In the genomic region with DNA sequence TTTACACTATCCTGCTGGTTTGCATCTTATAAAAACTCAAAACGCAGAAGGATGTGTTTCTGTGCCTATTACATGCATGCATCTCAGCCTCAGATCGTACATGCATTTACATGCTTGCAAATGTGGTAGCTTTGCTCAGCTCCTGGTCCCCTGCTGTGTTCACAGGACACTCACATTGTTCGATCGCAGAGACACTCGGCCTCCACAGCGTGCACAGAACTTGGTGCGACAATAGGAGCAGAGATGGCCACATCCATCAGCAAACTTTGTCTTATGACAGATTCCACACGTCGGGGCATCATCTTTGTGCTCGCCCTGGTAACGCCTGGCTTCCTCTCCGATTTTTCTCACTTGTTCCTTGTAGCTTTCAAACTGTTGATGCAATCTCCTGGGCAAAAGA, we compare ENCODE assay signal across 28 mouse cellular contexts.
DNase-seq lines count a peak whose midpoint lies in the region; ATAC-seq lines count a peak whose summit lies in the region.
"Had no signal": no experiment of that assay in that cellular context is flagged by ENCODE, and none has a peak within 500 bp of the region (broad histone marks: within the 10 kb centered on the region; RNA-seq: fewer than 3 reads in every experiment).

No protein-coding gene starts in this region.

- no peaks in the 10 kb centered on the region for H3K27me3 ChIP-seq in heart, embryonic 10.5 days (ENCODE audit: insufficient read depth, poor library complexity, severe bottlenecking)
- no peaks in the 10 kb centered on the region for H3K27me3 ChIP-seq in neural tube, embryonic 11.5 days (ENCODE audit: control insufficient read depth, insufficient read depth, low read length)
- H3K27me3 ChIP-seq in hindbrain, embryonic 14.5 days (ENCODE audit: control insufficient read depth, insufficient read depth, low read length): no peaks in the 10 kb centered on the region
- H3K27me3 ChIP-seq: forebrain, embryonic 13.5 days; heart, embryonic 13.5 days; kidney, embryonic 15.5 days; limb, embryonic 13.5 days; lung, embryonic 15.5 days; midbrain, embryonic 15.5 days; neural tube, embryonic 13.5 days had no signal

- no peaks in the 10 kb centered on the region for H3K9me3 ChIP-seq in heart, embryonic 10.5 days
- H3K9me3 ChIP-seq in neural tube, embryonic 11.5 days (ENCODE audit: control insufficient read depth, low read length): no peaks in the 10 kb centered on the region
- no peaks in the 10 kb centered on the region for H3K9me3 ChIP-seq in hindbrain, embryonic 14.5 days (ENCODE audit: control insufficient read depth, low read length)
- H3K9me3 ChIP-seq: forebrain, embryonic 13.5 days; heart, embryonic 13.5 days; kidney, embryonic 15.5 days; limb, embryonic 13.5 days; lung, embryonic 15.5 days; midbrain, embryonic 15.5 days; neural tube, embryonic 13.5 days had no signal

- H3K36me3 ChIP-seq in heart, embryonic 10.5 days: no peaks in the 10 kb centered on the region
- H3K36me3 ChIP-seq in neural tube, embryonic 11.5 days (ENCODE audit: control insufficient read depth, insufficient read depth, low read length): no peaks in the 10 kb centered on the region
- H3K36me3 ChIP-seq in hindbrain, embryonic 14.5 days (replicated peaks; ENCODE audit: control insufficient read depth, insufficient read depth): no peaks in the 10 kb centered on the region
- H3K36me3 ChIP-seq: heart, embryonic 13.5 days; kidney, embryonic 15.5 days; limb, embryonic 13.5 days; lung, embryonic 15.5 days; midbrain, embryonic 15.5 days; neural tube, embryonic 13.5 days had no signal

- ATAC-seq in neural tube, embryonic 11.5 days (ENCODE audit: insufficient read depth, low FRiP score, low TSS enrichment): no peak
- ATAC-seq in hindbrain, embryonic 14.5 days (ENCODE audit: low FRiP score): no peak
- ATAC-seq: forebrain, embryonic 13.5 days; midbrain, embryonic 15.5 days had no signal

- DNase-seq in heart, adult 11 months: peak; percentile 79
- no peak for DNase-seq in heart, embryonic 10.5 days (ENCODE audit: low spot score)
- peak; percentile 16 for DNase-seq in neural tube, embryonic 11.5 days (ENCODE audit: low spot score)
- no peak for DNase-seq in neural tube, embryonic 10.5 days (ENCODE audit: extremely low spot score, low spot score)
- DNase-seq in hindbrain, embryonic 14.5 days (ENCODE audit: low spot score): no peak
- no peak for DNase-seq in thymus, postnatal 0 days (ENCODE audit: low spot score)
- no peak for DNase-seq in layer of hippocampus, adult 11-12 months (ENCODE audit: low spot score)
- DNase-seq: adrenal gland, postnatal 25 days; cerebellum, adult 11-12 months; cerebellum, adult 9-11 months; gastrocnemius, postnatal 36 days; heart, adult 2 months; heart, postnatal 10 days; kidney, adult 18-20 months; kidney, postnatal 25 days; lung, postnatal 36 days; spleen, adult 18-20 months; thymus, adult 2 months; thymus, postnatal 4 days had no signal

- H3K9ac ChIP-seq in neural tube, embryonic 11.5 days (ENCODE audit: low read length): no peak overlapping the region
- no peak overlapping the region for H3K9ac ChIP-seq in hindbrain, embryonic 14.5 days
- H3K9ac ChIP-seq: forebrain, embryonic 13.5 days; heart, embryonic 13.5 days; kidney, embryonic 15.5 days; limb, embryonic 13.5 days; lung, embryonic 15.5 days; midbrain, embryonic 15.5 days; neural tube, embryonic 13.5 days had no signal

- no peak overlapping the region for H3K27ac ChIP-seq in heart, embryonic 10.5 days
- H3K27ac ChIP-seq in neural tube, embryonic 11.5 days (ENCODE audit: low read depth, low read length): no peak overlapping the region
- H3K27ac ChIP-seq in hindbrain, embryonic 14.5 days: no peak overlapping the region
- H3K27ac ChIP-seq: forebrain, embryonic 13.5 days; heart, adult 2 months; heart, embryonic 13.5 days; kidney, embryonic 15.5 days; layer of hippocampus, adult 2 months; limb, embryonic 13.5 days; midbrain, embryonic 15.5 days; neural tube, embryonic 13.5 days had no signal

- WGBS in heart, embryonic 10.5 days: 84% methylated on average over 12 of the region's 12 CpGs
- 70% methylated on average over 12 of the region's 12 CpGs for WGBS in neural tube, embryonic 11.5 days
- 38% methylated on average over 12 of the region's 12 CpGs for WGBS in hindbrain, embryonic 14.5 days

- no peaks in the 10 kb centered on the region for H3K4me1 ChIP-seq in heart, embryonic 10.5 days
- no peaks in the 10 kb centered on the region for H3K4me1 ChIP-seq in neural tube, embryonic 11.5 days (ENCODE audit: control insufficient read depth, insufficient read depth, low read length)
- no peaks in the 10 kb centered on the region; the same call in 1 of the 2 replicates for H3K4me1 ChIP-seq in hindbrain, embryonic 14.5 days (replicated peaks; ENCODE audit: control insufficient read depth, insufficient read depth, low read length)
- H3K4me1 ChIP-seq: forebrain, embryonic 13.5 days; kidney, embryonic 15.5 days; limb, embryonic 13.5 days; midbrain, embryonic 15.5 days; neural tube, embryonic 13.5 days had no signal

- no peak overlapping the region for H3K4me3 ChIP-seq in heart, embryonic 10.5 days
- H3K4me3 ChIP-seq in neural tube, embryonic 11.5 days (ENCODE audit: low read depth, low read length): no peak overlapping the region
- H3K4me3 ChIP-seq in hindbrain, embryonic 14.5 days (replicated peaks; ENCODE audit: low read length): no peak overlapping the region
- H3K4me3 ChIP-seq: forebrain, embryonic 13.5 days; heart, adult 2 months; heart, embryonic 13.5 days; kidney, embryonic 15.5 days; layer of hippocampus, adult 2 months; limb, embryonic 13.5 days; lung, embryonic 15.5 days; midbrain, embryonic 15.5 days; neural tube, embryonic 13.5 days had no signal

- H3K4me2 ChIP-seq in neural tube, embryonic 11.5 days (ENCODE audit: low read depth): no peak overlapping the region
- peak overlapping the region; percentile 15; the same call in 1 of the 2 replicates for H3K4me2 ChIP-seq in hindbrain, embryonic 14.5 days (replicated peaks)
- H3K4me2 ChIP-seq: forebrain, embryonic 13.5 days; heart, embryonic 13.5 days; kidney, embryonic 15.5 days; limb, embryonic 13.5 days; liver, embryonic 11.5 days; lung, embryonic 15.5 days; midbrain, embryonic 15.5 days; neural tube, embryonic 13.5 days had no signal

Comparison
In these comparisons a context has a peak if more than half of its experiments do, and no peak if none do; other contexts are left out.
1. DNase-seq: peak in heart, adult 11 months (single experiment) and neural tube, embryonic 11.5 days (single experiment); none in heart, embryonic 10.5 days (single experiment), neural tube, embryonic 10.5 days (single experiment), hindbrain, embryonic 14.5 days (single experiment), thymus, postnatal 0 days (single experiment) and layer of hippocampus, adult 11-12 months (single experiment).